Mouse (Mus musculus) heart, adult 2 months (tissue): ENCODE measurements around the gene Olfr765.

ENCODE experiments used
- CTCF ChIP-seq: fragments of 200-600 bp; IDR thresholded peaks from 2 replicates; pipeline ENCODE4 v1.8.1; 2022; ENCODE audit warnings: antibody characterized with exemption, mild to moderate bottlenecking, moderate library complexity
- EP300 ChIP-seq: fragments of 200-500 bp; IDR thresholded peaks from 2 replicates; pipeline ENCODE4 v1.6.1; 2011; ENCODE audit warnings: low read depth, low read length, control low read depth; ENCODE audit not compliant: insufficient read depth
- POLR2A ChIP-seq: fragments of 200-500 bp; IDR thresholded peaks from 2 replicates; pipeline ENCODE4 v1.6.1; 2011; ENCODE audit warnings: mild to moderate bottlenecking, low read depth, low read length, control low read depth; ENCODE audit not compliant: insufficient read depth

DNA sequence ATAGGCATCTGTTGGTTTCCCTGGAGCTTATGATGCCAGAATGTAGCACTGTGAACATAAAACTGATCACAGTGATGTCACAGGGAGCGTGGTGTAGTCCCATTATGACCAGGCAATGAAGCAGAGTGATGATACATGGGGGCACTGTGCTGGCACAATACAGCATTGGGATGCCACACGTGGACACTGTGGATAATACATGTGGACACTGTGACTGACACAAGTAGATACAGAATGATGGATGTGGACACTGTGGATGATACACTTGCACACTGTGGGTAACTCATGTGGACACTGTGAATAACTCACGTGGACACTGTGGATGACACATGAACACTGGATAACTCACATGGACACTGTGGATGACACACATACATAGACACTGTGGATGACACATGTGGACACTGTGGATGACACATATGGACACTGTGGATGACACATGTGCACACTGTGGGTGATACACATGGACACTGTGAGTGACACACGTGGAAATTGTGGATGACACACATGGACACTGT, 53.2 kb downstream of the Olfr765 start:
- TF ChIP-seq POLR2A (no peak), EP300 (no peak), CTCF (no peak)
